Mouse (Mus musculus) C3H10T1/2 (cell line): Measurements from ENCODE around the gene BC048562. TPM values are rescaled to one million over a fixed set of nuclear protein-coding genes. Genes with fewer than 3 reads are reported as not detected.

Experiments used
- polyA plus RNA-seq, 2 experiments: library from polyadenylated mRNA; unstranded; fragments of >200 nt; fragmentation: generic; extraction: Trizol; gene quantifications; one replicate each; pipeline ENCODE4 v1.2.1; 2012; ENCODE audit warnings: missing spikeins in 2 of 2

The BC048562 gene
- polyA plus RNA-seq: not detected

GRCm38 (mm10) chr9:108436182-108436581, at the start of gene BC048562:
TSS of gene BC048562 (plus strand) at chr9:108436482.

GRCm38 (mm10) chr9:108392676-108393075, 43.6 kb upstream of the BC048562 start, which contains the start of gene 1700102P08Rik:
TSS of gene 1700102P08Rik (plus strand) at chr9:108392805.

GRCm38 (mm10) chr9:108428384-108428783, 7.9 kb upstream of the BC048562 start, which contains the start of gene Ccdc36:
TSS of gene Ccdc36 (minus strand) at chr9:108428484.

GRCm38 (mm10) chr9:108460319-108461178, 24.3 kb downstream of the BC048562 start, which contains the start of gene Ccdc71:
TSS of gene Ccdc71 (plus strand) at chr9:108460527.

GRCm38 (mm10) chr9:108461181-108461631, 24.9 kb downstream of the BC048562 start, which contains the start of gene Klhdc8b:
TSS of gene Klhdc8b (minus strand) at chr9:108461581.

GRCm38 (mm10) chr9:108479721-108480351, 43.6 kb downstream of the BC048562 start, which contains the start of gene Lamb2:
TSS of gene Lamb2 (plus strand) at chr9:108479736.

GRCm38 (mm10) chr9:108490559-108491285, 54.4 kb downstream of the BC048562 start, which contains the start of gene Usp19:
TSS of gene Usp19 (plus strand) at chr9:108490602.

Other genes with a start within 250 kb of the BC048562 start
- under 1 TPM; 0.13 to 0.14 TPM for gene Bsn, start 246.1 kb upstream of the BC048562 start, polyA plus RNA-seq
- gene Dag1, start 172.5 kb upstream of the BC048562 start, polyA plus RNA-seq: 10 to 100 TPM in 1 of 2 experiments, 1 to 10 TPM in 1; 8.1 to 96.8 TPM
- gene Nicn1, start 146.1 kb upstream of the BC048562 start, polyA plus RNA-seq: 10 to 100 TPM in 1 of 2 experiments, 1 to 10 TPM in 1; 8.9 to 63.2 TPM
- gene Amt, start 139.6 kb upstream of the BC048562 start, polyA plus RNA-seq: 1 to 10 TPM in 1 of 2 experiments, under 1 TPM in 1; 0.23 to 6.4 TPM
- gene Rhoa, start 130.4 kb upstream of the BC048562 start, polyA plus RNA-seq: 100 to 1,000 TPM; 144 to 229 TPM
- gene Tcta, start 130.3 kb upstream of the BC048562 start, polyA plus RNA-seq: 10 to 100 TPM; 11.0 to 48.4 TPM
- 100 to 1,000 TPM; 786 to 822 TPM for gene Gpx1, start 97.6 kb upstream of the BC048562 start, polyA plus RNA-seq
- 10 to 100 TPM; 68.6 to 96.9 TPM for gene Usp4, start 88.6 kb upstream of the BC048562 start, polyA plus RNA-seq
- under 1 TPM; 0.04 to 0.35 TPM for gene 1700102P08Rik, start 43.7 kb upstream of the BC048562 start, polyA plus RNA-seq
- gene Ccdc36, start 8.0 kb upstream of the BC048562 start, polyA plus RNA-seq: not detected
- gene Ccdc71, start 24.0 kb downstream of the BC048562 start, polyA plus RNA-seq: 10 to 100 TPM; 28.0 to 46.0 TPM
- gene Klhdc8b, start 25.1 kb downstream of the BC048562 start, polyA plus RNA-seq: 1 to 10 TPM; 1.4 to 9.8 TPM
- 100 to 1,000 TPM in 1 of 2 experiments, 1 to 10 TPM in 1; 9.4 to 170 TPM for gene Lamb2, start 43.3 kb downstream of the BC048562 start, polyA plus RNA-seq
- 10 to 100 TPM; 21.0 to 70.4 TPM for gene Usp19, start 54.1 kb downstream of the BC048562 start, polyA plus RNA-seq
- 100 to 1,000 TPM; 170 to 180 TPM for gene Qars, start 71.2 kb downstream of the BC048562 start, polyA plus RNA-seq
- gene Qrich1, start 80.3 kb downstream of the BC048562 start, polyA plus RNA-seq: 10 to 100 TPM in 1 of 2 experiments, 1 to 10 TPM in 1; 5.6 to 45.1 TPM
- 100 to 1,000 TPM; 210 to 374 TPM for gene Impdh2, start 123.8 kb downstream of the BC048562 start, polyA plus RNA-seq
- gene Ndufaf3, start 131.0 kb downstream of the BC048562 start, polyA plus RNA-seq: 10 to 100 TPM; 11.3 to 25.8 TPM
- gene Dalrd3, start 133.4 kb downstream of the BC048562 start, polyA plus RNA-seq: 100 to 1,000 TPM; 174 to 202 TPM
- gene Wdr6, start 142.3 kb downstream of the BC048562 start, polyA plus RNA-seq: 100 to 1,000 TPM in 1 of 2 experiments, 10 to 100 TPM in 1; 32.7 to 139 TPM
- 1 to 10 TPM in 1 of 2 experiments, under 1 TPM in 1; 0.50 to 3.4 TPM for gene P4htm, start 161.2 kb downstream of the BC048562 start, polyA plus RNA-seq
- 10 to 100 TPM in 1 of 2 experiments, 1 to 10 TPM in 1; 7.1 to 18.8 TPM for gene Arih2, start 212.9 kb downstream of the BC048562 start, polyA plus RNA-seq
- gene Slc25a20, start 225.6 kb downstream of the BC048562 start, polyA plus RNA-seq: 10 to 100 TPM in 1 of 2 experiments, 1 to 10 TPM in 1; 5.9 to 25.6 TPM